Mouse (Mus musculus) hindbrain, postnatal 0 days (tissue): ENCODE data around the gene Gm47841. TPM values are rescaled to one million over a fixed set of nuclear protein-coding genes. Genes with fewer than 3 reads are reported as not detected.

Experiments used
- ATAC-seq: fragments of 200-750 bp; cut with Nextera tagmentation; 2 replicates; pipeline ENCODE4 v1.8.0; 2017; ENCODE audit warnings: mild to moderate bottlenecking, moderate TSS enrichment, moderate library complexity
- DNase-seq: peaks from one replicate; pipeline ENCODE4 v3.0.0-alpha.2; 2015; ENCODE audit warnings: low spot score
- H3K27ac ChIP-seq: fragments of 300-500 bp; sonication (generic); 2 replicates; pipeline ENCODE4 v1.5.1; 2014; ENCODE audit warnings: mild to moderate bottlenecking
- H3K27me3 ChIP-seq: fragments of 300-500 bp; sonication (generic); 2 replicates; pipeline ENCODE4 v1.6.1; 2014; ENCODE audit warnings: low read length, mixed read lengths; ENCODE audit not compliant: insufficient read depth
- H3K36me3 ChIP-seq: fragments of 300-500 bp; sonication (generic); 2 replicates; pipeline ENCODE4 v1.6.1; 2014; ENCODE audit warnings: low read length, mixed read lengths; ENCODE audit not compliant: insufficient read depth
- H3K4me1 ChIP-seq: fragments of 300-500 bp; sonication (generic); 2 replicates; pipeline ENCODE4 v1.6.1; 2014; ENCODE audit warnings: antibody characterized with exemption, low read length, mixed read lengths; ENCODE audit not compliant: insufficient read depth
- H3K4me2 ChIP-seq: fragments of 300-500 bp; sonication (generic); 2 replicates; pipeline ENCODE4 v1.6.1; 2014; ENCODE audit warnings: low read depth, mild to moderate bottlenecking, low read length, moderate library complexity, mixed read lengths
- H3K4me3 ChIP-seq: fragments of 300-500 bp; sonication (generic); 2 replicates; pipeline ENCODE4 v1.5.1; 2014; ENCODE audit warnings: low read length
- H3K9ac ChIP-seq: fragments of 300-500 bp; sonication (generic); replicated peaks from 2 replicates; pipeline ENCODE4 v1.6.1; 2014; ENCODE audit warnings: mild to moderate bottlenecking, low read length, moderate library complexity, mixed read lengths
- H3K9me3 ChIP-seq: fragments of 300-500 bp; sonication (generic); 2 replicates; pipeline ENCODE4 v1.6.1; 2016; ENCODE audit warnings: low read length, mixed read lengths
- CTCF ChIP-seq: IDR thresholded peaks from 2 replicates; pipeline ENCODE4 v1.5.1; 2016; ENCODE audit warnings: antibody characterized with exemption, control low read depth, low read depth
- WGBS: fragments of 180-500 bp; shearing (Covaris S2); extraction: QIAGEN DNeasy Blood & Tissue Kit; methylation state at CpG from one replicate; pipeline ENCODE4 v1.1.7; 2014; 5-methylcytosine and 5-hydroxymethylcytosine counted together
- polyA plus RNA-seq: library from polyadenylated mRNA; unstranded; fragments of >200 nt; fragmentation: Nextera tagmentation; extraction: Ambion mirVana; gene quantifications from 2 replicates; pipeline ENCODE4 v1.2.1, GENCODE M21; 2015
- total RNA-seq: library from RNA; depleted of rRNA; stranded (reverse); fragments of >200 nt; gene quantifications from 2 replicates; pipeline ENCODE4 v1.2.3, GENCODE M21; 2014

The Gm47841 gene
- total and polyA plus RNA-seq, 2 experiments from 2014 or later: not detected

GRCm38 (mm10) chr15:101011352-101011751 lies 35.8 kb downstream of the Gm47841 start:
- Histone ChIP-seq H3K9ac (no peak overlapping the region), H3K9me3 (no peaks in the 10 kb centered on the region), H3K4me1 (no peaks in the 10 kb centered on the region), H3K36me3 (peaks cover 46% of the 10 kb centered on the region), H3K27me3 (no peaks in the 10 kb centered on the region), H3K4me3 (no peak overlapping the region), H3K27ac (no peak overlapping the region), H3K4me2 (no peak overlapping the region)
- 88% methylated on average over 6 of the region's 6 CpGs for WGBS
- ATAC-seq (no peak), DNase-seq (no peak)
- no peak for TF ChIP-seq CTCF

- DNase-seq: peak; percentile 28
- no peak for TF ChIP-seq CTCF
- no peak for ATAC-seq
- Histone ChIP-seq H3K4me2 (no peak overlapping the region), H3K4me1 (no peaks in the 10 kb centered on the region), H3K36me3 (peaks cover 27% of the 10 kb centered on the region; the same call in 1 of the 2 replicates), H3K27me3 (no peaks in the 10 kb centered on the region), H3K9me3 (no peaks in the 10 kb centered on the region), H3K27ac (no peak overlapping the region), H3K9ac (no peak overlapping the region), H3K4me3 (no peak overlapping the region)
- 59% methylated on average over 14 of the region's 14 CpGs for WGBS
These were observed 38.7 kb downstream of the Gm47841 start for GRCm38 (mm10) chr15:101008386-101009010.

GRCm38 (mm10) chr15:101007236-101007635 lies 40.0 kb downstream of the Gm47841 start:
- H3K9ac ChIP-seq: no peak overlapping the region
- ATAC-seq (no peak), DNase-seq (no peak)
- no peaks in the 10 kb centered on the region for H3K9me3 ChIP-seq
- TF ChIP-seq CTCF: no peak
- H3K4me3 ChIP-seq: no peak overlapping the region
- H3K4me1 ChIP-seq: no peaks in the 10 kb centered on the region
- H3K27me3 ChIP-seq: no peaks in the 10 kb centered on the region
- H3K27ac ChIP-seq: no peak overlapping the region
- H3K36me3 ChIP-seq: peaks cover 22% of the 10 kb centered on the region; the same call in 1 of the 2 replicates
- H3K4me2 ChIP-seq: no peak overlapping the region
- WGBS: 77% methylated on average over 7 of the region's 7 CpGs

- WGBS: 16% methylated on average over 14 of the region's 15 CpGs
- ATAC-seq: no peak
- Histone ChIP-seq H3K27ac (no peak overlapping the region), H3K4me2 (peak overlapping the region; percentile 53), H3K27me3 (no peaks in the 10 kb centered on the region), H3K9ac (no peak overlapping the region), H3K9me3 (no peaks in the 10 kb centered on the region), H3K4me3 (peak overlapping the region; percentile 14; the same call in 1 of the 2 replicates), H3K36me3 (peaks cover 21% of the 10 kb centered on the region; the same call in 1 of the 2 replicates), H3K4me1 (no peaks in the 10 kb centered on the region)
- peak; percentile 34 for DNase-seq
- no peak for TF ChIP-seq CTCF
These were observed 40.8 kb downstream of the Gm47841 start for GRCm38 (mm10) chr15:101006251-101007040.

- Histone ChIP-seq H3K9ac (no peak overlapping the region), H3K4me2 (no peak overlapping the region), H3K4me1 (no peaks in the 10 kb centered on the region), H3K27me3 (no peaks in the 10 kb centered on the region), H3K9me3 (no peaks in the 10 kb centered on the region), H3K4me3 (no peak overlapping the region), H3K27ac (no peak overlapping the region), H3K36me3 (peaks cover 14% of the 10 kb centered on the region; the same call in 1 of the 2 replicates)
- 76% methylated on average over 8 of the region's 8 CpGs for WGBS
- TF ChIP-seq CTCF: no peak
- no peak for DNase-seq
- no peak for ATAC-seq
These were observed 41.5 kb downstream of the Gm47841 start for GRCm38 (mm10) chr15:101005717-101006116.

- 73% methylated on average over 3 of the region's 3 CpGs for WGBS
- no peak for TF ChIP-seq CTCF
- ATAC-seq: no peak
These were observed 42.7 kb downstream of the Gm47841 start for GRCm38 (mm10) chr15:101004538-101004937.

More at GRCm38 (mm10) chr15:101004538-101004937, 42.7 kb downstream of the Gm47841 start:
- H3K9me3 ChIP-seq: no peaks in the 10 kb centered on the region
- no peak overlapping the region for H3K27ac ChIP-seq
- DNase-seq: no peak
- H3K4me3 ChIP-seq: no peak overlapping the region
- no peaks in the 10 kb centered on the region for H3K4me1 ChIP-seq
- no peak overlapping the region for H3K9ac ChIP-seq
- no peak overlapping the region for H3K4me2 ChIP-seq
- H3K27me3 ChIP-seq: no peaks in the 10 kb centered on the region
- H3K36me3 ChIP-seq: peaks cover 10% of the 10 kb centered on the region; the same call in 1 of the 2 replicates
